Comparison of ENCODE assay signal across 17 mouse cellular contexts in genomic region chr6:135385738-135386459, GRCm38 (mm10). TPM values are rescaled to one million over a fixed set of nuclear protein-coding genes. Genes with fewer than 3 reads are reported as not detected.
DNase-seq lines count a peak whose midpoint lies in the region; ATAC-seq lines count a peak whose summit lies in the region.
"Had no signal": no experiment of that assay in that cellular context is flagged by ENCODE, and none has a peak within 500 bp of the region (broad histone marks: within the 10 kb centered on the region; RNA-seq: fewer than 3 reads in every experiment).

No protein-coding gene starts in this region.

- no peak for ATAC-seq in kidney, embryonic 15.5 days (replicated peaks; ENCODE audit: low FRiP score)
- ATAC-seq in lung, embryonic 16.5 days (ENCODE audit: low read depth), result peak; percentile 81
- ATAC-seq in stomach, embryonic 16.5 days (ENCODE audit: insufficient read depth, low FRiP score), result peak; percentile 82
- no peak for ATAC-seq in hindbrain, embryonic 13.5 days (ENCODE audit: low FRiP score)
- ATAC-seq in heart, embryonic 12.5 days (ENCODE audit: insufficient number of reproducible peaks, low FRiP score), result no peak
- ATAC-seq: CD4-positive, CD25-positive, alpha-beta regulatory T cell, adult 4 months; hindbrain, postnatal 0 days; liver, postnatal 0 days; midbrain, embryonic 16.5 days; Patski had no signal

- 0 out of 2 replicates have a peak, but pooled peaks cover 6% of the 10 kb centered on the region for H3K4me1 ChIP-seq in kidney, embryonic 15.5 days
- H3K4me1 ChIP-seq in lung, embryonic 16.5 days (replicated peaks; ENCODE audit: control insufficient read depth, insufficient read depth, low read length), result peaks cover 11% of the 10 kb centered on the region; the same call in 1 of the 2 replicates
- 0 out of 2 replicates have a peak, but pooled peaks cover 12% of the 10 kb centered on the region for H3K4me1 ChIP-seq in stomach, embryonic 16.5 days (ENCODE audit: control insufficient read depth, insufficient read depth, low read length)
- H3K4me1 ChIP-seq in hindbrain, embryonic 13.5 days (replicated peaks), result 0 out of 2 replicates have a peak, but pooled peaks cover 3% of the 10 kb centered on the region
- H3K4me1 ChIP-seq in heart, embryonic 12.5 days (replicated peaks), result no peaks in the 10 kb centered on the region
- H3K4me1 ChIP-seq: heart, embryonic 15.5 days had no signal

- no peaks in the 10 kb centered on the region for H3K9me3 ChIP-seq in kidney, embryonic 15.5 days (replicated peaks)
- H3K9me3 ChIP-seq in lung, embryonic 16.5 days (ENCODE audit: control insufficient read depth, low read length), result no peaks in the 10 kb centered on the region
- no peaks in the 10 kb centered on the region for H3K9me3 ChIP-seq in stomach, embryonic 16.5 days (replicated peaks; ENCODE audit: control insufficient read depth, low read length)
- H3K9me3 ChIP-seq in hindbrain, embryonic 13.5 days, result no peaks in the 10 kb centered on the region
- no peaks in the 10 kb centered on the region for H3K9me3 ChIP-seq in heart, embryonic 12.5 days (replicated peaks)
- H3K9me3 ChIP-seq: heart, embryonic 15.5 days had no signal

- H3K9ac ChIP-seq in kidney, embryonic 15.5 days, result no peak overlapping the region
- H3K9ac ChIP-seq in lung, embryonic 16.5 days (ENCODE audit: low read length), result no peak overlapping the region
- no peak overlapping the region for H3K9ac ChIP-seq in stomach, embryonic 16.5 days (ENCODE audit: low read length)
- H3K9ac ChIP-seq in hindbrain, embryonic 13.5 days, result no peak overlapping the region
- H3K9ac ChIP-seq in heart, embryonic 12.5 days, result no peak overlapping the region
- H3K9ac ChIP-seq: heart, embryonic 15.5 days; liver, postnatal 0 days had no signal

- no peak for DNase-seq in kidney, adult 18-20 months
- DNase-seq in lung, postnatal 10 days, result no peak
- DNase-seq in left cerebral cortex, postnatal 36 days (ENCODE audit: low spot score in 2 of 2), result peak; percentile 49 to 60
- DNase-seq: adrenal gland, adult 8-10 months; embryo, embryonic 11 days; gastrocnemius, postnatal 14 days; liver, postnatal 0 days had no signal

- peaks cover 19% of the 10 kb centered on the region for H3K36me3 ChIP-seq in kidney, embryonic 15.5 days
- H3K36me3 ChIP-seq in lung, embryonic 16.5 days (ENCODE audit: control insufficient read depth, insufficient read depth, low read length), result peaks cover 22% of the 10 kb centered on the region
- peaks cover 18% of the 10 kb centered on the region for H3K36me3 ChIP-seq in stomach, embryonic 16.5 days (ENCODE audit: control insufficient read depth, insufficient read depth, low read length)
- no peaks in the 10 kb centered on the region for H3K36me3 ChIP-seq in hindbrain, embryonic 13.5 days
- H3K36me3 ChIP-seq in heart, embryonic 12.5 days, result peaks cover 22% of the 10 kb centered on the region

- H3K4me2 ChIP-seq in kidney, embryonic 15.5 days, result no peak overlapping the region
- H3K4me2 ChIP-seq in lung, embryonic 16.5 days (ENCODE audit: low read depth, low read length), result no peak overlapping the region
- H3K4me2 ChIP-seq in stomach, embryonic 16.5 days (ENCODE audit: low read depth, low read length), result no peak overlapping the region
- no peak overlapping the region for H3K4me2 ChIP-seq in hindbrain, embryonic 13.5 days
- H3K4me2 ChIP-seq in heart, embryonic 12.5 days, result no peak overlapping the region
- H3K4me2 ChIP-seq: heart, embryonic 15.5 days had no signal

- H3K4me3 ChIP-seq in kidney, embryonic 15.5 days (replicated peaks), result no peak overlapping the region
- no peak overlapping the region for H3K4me3 ChIP-seq in lung, embryonic 16.5 days (ENCODE audit: low read length)
- H3K4me3 ChIP-seq in stomach, embryonic 16.5 days (replicated peaks; ENCODE audit: low read length), result no peak overlapping the region
- H3K4me3 ChIP-seq in hindbrain, embryonic 13.5 days, result no peak overlapping the region
- H3K4me3 ChIP-seq in heart, embryonic 12.5 days, result no peak overlapping the region
- H3K4me3 ChIP-seq: heart, embryonic 15.5 days had no signal

- no peaks in the 10 kb centered on the region for H3K27me3 ChIP-seq in kidney, embryonic 15.5 days
- no peaks in the 10 kb centered on the region for H3K27me3 ChIP-seq in lung, embryonic 16.5 days (ENCODE audit: control insufficient read depth, insufficient read depth, low read depth, low read length)
- no peaks in the 10 kb centered on the region for H3K27me3 ChIP-seq in stomach, embryonic 16.5 days (ENCODE audit: control insufficient read depth, insufficient read depth, low read length)
- 0 out of 2 replicates have a peak, but pooled peaks cover 3% of the 10 kb centered on the region for H3K27me3 ChIP-seq in hindbrain, embryonic 13.5 days
- no peaks in the 10 kb centered on the region for H3K27me3 ChIP-seq in heart, embryonic 12.5 days (replicated peaks)
- H3K27me3 ChIP-seq: heart, embryonic 15.5 days; Patski had no signal

- peak overlapping the region; percentile 52; the same call in 1 of the 2 replicates for H3K27ac ChIP-seq in kidney, embryonic 15.5 days
- H3K27ac ChIP-seq in lung, embryonic 16.5 days (ENCODE audit: low read length), result peak overlapping the region; percentile 86
- H3K27ac ChIP-seq in stomach, embryonic 16.5 days (ENCODE audit: low read length), result peak overlapping the region; percentile 84
- no peak overlapping the region for H3K27ac ChIP-seq in hindbrain, embryonic 13.5 days
- H3K27ac ChIP-seq in heart, embryonic 12.5 days (ENCODE audit: poor library complexity, severe bottlenecking), result no peak overlapping the region
- H3K27ac ChIP-seq: heart, embryonic 15.5 days; hindbrain, postnatal 0 days had no signal

- WGBS in kidney, embryonic 15.5 days, result 68% methylated on average over 8 of the region's 8 CpGs
- 43% methylated on average over 8 of the region's 8 CpGs for WGBS in lung, embryonic 16.5 days
- WGBS in stomach, embryonic 16.5 days, result 59% methylated on average over 8 of the region's 8 CpGs
- whole genome bisulfite sequencing in hindbrain, embryonic 13.5 days, result 77% methylated on average over 8 of the region's 8 CpGs
- WGBS in heart, embryonic 12.5 days, result 65% methylated on average over 8 of the region's 8 CpGs

- intact Hi-C loops in left cerebral cortex, postnatal 36 days (cut with DNase I), result no loop called here

RNA-seq across cellular contexts. Expression of gene Emp1, which starts 23.6 kb away (rescaled TPM):
- 54.3 and 60.3 TPM in 2 replicates for polyA plus RNA-seq in kidney, embryonic 15.5 days (2015; fragmentation: Nextera tagmentation; extraction: Ambion mirVana)
- polyA plus RNA-seq in lung, embryonic 16.5 days (2015; fragmentation: Nextera tagmentation; extraction: Ambion mirVana), result 114 TPM in 2 replicates
- 1 to 10 TPM; 1.3 to 3.7 TPM for total RNA-seq in left cerebral cortex, postnatal 36 days (2021)
- polyA plus RNA-seq in stomach, embryonic 16.5 days (2015; fragmentation: Nextera tagmentation; extraction: Ambion mirVana), result 221 and 304 TPM in 2 replicates
- polyA plus RNA-seq in hindbrain, embryonic 13.5 days (2015; fragmentation: Nextera tagmentation; extraction: Ambion mirVana), result 11.1 and 12.2 TPM in 2 replicates
- 28.0 and 30.2 TPM in 2 replicates for polyA plus RNA-seq in heart, embryonic 12.5 days (2016; fragmentation: Nextera tagmentation; extraction: Ambion mirVana)

Comparison
In these comparisons a context has a peak if more than half of its experiments do, and no peak if none do; other contexts are left out.
1. ATAC-seq: peak in lung, embryonic 16.5 days (single experiment) and stomach, embryonic 16.5 days (single experiment); none in kidney, embryonic 15.5 days (single experiment), hindbrain, embryonic 13.5 days (single experiment) and heart, embryonic 12.5 days (single experiment).
2. H3K27ac ChIP-seq: peak in kidney, embryonic 15.5 days (single experiment), lung, embryonic 16.5 days (single experiment) and stomach, embryonic 16.5 days (single experiment); none in hindbrain, embryonic 13.5 days (single experiment) and heart, embryonic 12.5 days (single experiment).
3. DNase-seq: peak in left cerebral cortex, postnatal 36 days (2 of 2); none in kidney, adult 18-20 months (single experiment) and lung, postnatal 10 days (single experiment).